Mouse (Mus musculus): Measurements from ENCODE around the gene Fhit.

- no peak for TF ChIP-seq TAL1 (IDR thresholded peaks at IDR 0.05; ENCODE audit: low read length)
- no peak for TF ChIP-seq GATA1 (IDR thresholded peaks at IDR 0.05; ENCODE audit: low read length)
These were observed 1345.9 kb downstream of the Fhit start for GRCm38 (mm10) chr14:9815963-9816362.

All from erythroblast, embryonic 14.5 days (primary cell).